Mouse (Mus musculus): Measurements from ENCODE around the gene Gcm2.

- TF ChIP-seq CTCF (IDR thresholded peaks at IDR 0.05; ENCODE audit: insufficient read depth, low read length) (no peak), POLR2A (IDR thresholded peaks at IDR 0.05; ENCODE audit: borderline replicate concordance, extremely low read depth, low read depth, low read length) (no peak)
These were observed 5.3 kb downstream of the Gcm2 start for GRCm38 (mm10) chr13:41105541-41105940.
